Mouse (Mus musculus): Measurements from ENCODE around the gene Gm38431. TPM values are rescaled to one million over a fixed set of nuclear protein-coding genes. Genes with fewer than 3 reads are reported as not detected.

Gm38431 gene
- polyA plus RNA-seq, 1 experiment from 2014 or later, result 2.0 TPM

DNA sequence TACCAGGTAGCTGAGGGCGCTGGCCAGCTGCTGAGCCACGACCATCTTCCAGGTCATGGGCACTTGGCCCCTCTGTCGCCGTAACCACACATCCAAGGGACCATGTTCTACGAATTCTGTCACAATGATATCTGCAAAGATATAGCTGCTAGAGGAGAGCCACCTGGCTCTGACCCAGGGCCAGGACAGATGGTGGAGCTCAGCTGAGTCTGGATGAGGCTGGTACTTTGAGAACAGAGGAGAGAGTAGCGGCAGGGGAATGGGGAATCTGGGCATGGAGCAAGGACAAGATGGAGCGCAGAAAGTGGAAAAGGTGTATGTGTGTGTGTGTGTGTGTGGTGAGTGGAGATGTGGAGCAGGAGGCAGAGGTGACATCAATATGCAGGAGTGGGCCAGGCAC, 22.4 kb upstream of the Gm38431 start:
- ATAC-seq (ENCODE audit: low FRiP score, low TSS enrichment), result no peak
- DNase-seq, result no peak
- H3K4me1 ChIP-seq (ENCODE audit: control insufficient read depth, insufficient read depth, low read length), result no peaks in the 10 kb centered on the region
- no peak overlapping the region for H3K9ac ChIP-seq (replicated peaks; ENCODE audit: low read length)
- H3K27ac ChIP-seq (replicated peaks; ENCODE audit: low read depth, low read length), result no peak overlapping the region
- H3K36me3 ChIP-seq (ENCODE audit: control insufficient read depth, insufficient read depth, low read length), result peaks cover 4% of the 10 kb centered on the region; the same call in 1 of the 2 replicates
- H3K4me3 ChIP-seq (replicated peaks; ENCODE audit: low read depth, low read length), result no peak overlapping the region
- 88% methylated on average over 7 of the region's 7 CpGs for WGBS
- no peaks in the 10 kb centered on the region for H3K27me3 ChIP-seq (ENCODE audit: control insufficient read depth, insufficient read depth, low read length)
- no peak overlapping the region for H3K4me2 ChIP-seq (ENCODE audit: low read length)
- no peaks in the 10 kb centered on the region for H3K9me3 ChIP-seq (ENCODE audit: control insufficient read depth, low read length)

DNA sequence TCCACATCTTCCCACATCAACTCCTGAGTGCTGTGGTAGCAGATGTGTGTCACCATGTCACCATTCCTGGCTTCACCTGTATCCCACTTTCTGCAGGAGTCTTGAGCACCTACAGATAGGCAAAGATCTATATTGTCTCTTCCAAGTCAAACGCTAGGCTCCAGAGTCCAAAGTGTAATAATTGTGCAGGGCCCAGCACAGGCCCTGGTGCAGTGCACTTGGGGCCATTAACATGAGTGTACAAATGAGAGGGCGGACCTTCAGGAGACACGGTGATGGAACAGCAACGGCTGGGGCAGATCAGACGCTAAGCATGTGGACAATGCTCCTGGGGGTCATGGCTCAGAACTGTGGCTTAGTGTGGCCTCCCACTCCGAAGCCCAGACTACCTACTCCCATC, 22.0 kb upstream of the Gm38431 start:
- DNase-seq (no peak), ATAC-seq (ENCODE audit: low FRiP score, low TSS enrichment) (no peak)
- H3K4me3 ChIP-seq (replicated peaks; ENCODE audit: low read depth, low read length), result no peak overlapping the region
- 91% methylated on average over 6 of the region's 6 CpGs for whole genome bisulfite sequencing
- peaks cover 7% of the 10 kb centered on the region; the same call in 1 of the 2 replicates for H3K36me3 ChIP-seq (ENCODE audit: control insufficient read depth, insufficient read depth, low read length)
- H3K9me3 ChIP-seq (ENCODE audit: control insufficient read depth, low read length), result no peaks in the 10 kb centered on the region
- no peaks in the 10 kb centered on the region for H3K27me3 ChIP-seq (ENCODE audit: control insufficient read depth, insufficient read depth, low read length)
- no peaks in the 10 kb centered on the region for H3K4me1 ChIP-seq (ENCODE audit: control insufficient read depth, insufficient read depth, low read length)
- H3K9ac ChIP-seq (replicated peaks; ENCODE audit: low read length), result no peak overlapping the region
- H3K4me2 ChIP-seq (ENCODE audit: low read length), result no peak overlapping the region
- no peak overlapping the region for H3K27ac ChIP-seq (replicated peaks; ENCODE audit: low read depth, low read length)

DNA sequence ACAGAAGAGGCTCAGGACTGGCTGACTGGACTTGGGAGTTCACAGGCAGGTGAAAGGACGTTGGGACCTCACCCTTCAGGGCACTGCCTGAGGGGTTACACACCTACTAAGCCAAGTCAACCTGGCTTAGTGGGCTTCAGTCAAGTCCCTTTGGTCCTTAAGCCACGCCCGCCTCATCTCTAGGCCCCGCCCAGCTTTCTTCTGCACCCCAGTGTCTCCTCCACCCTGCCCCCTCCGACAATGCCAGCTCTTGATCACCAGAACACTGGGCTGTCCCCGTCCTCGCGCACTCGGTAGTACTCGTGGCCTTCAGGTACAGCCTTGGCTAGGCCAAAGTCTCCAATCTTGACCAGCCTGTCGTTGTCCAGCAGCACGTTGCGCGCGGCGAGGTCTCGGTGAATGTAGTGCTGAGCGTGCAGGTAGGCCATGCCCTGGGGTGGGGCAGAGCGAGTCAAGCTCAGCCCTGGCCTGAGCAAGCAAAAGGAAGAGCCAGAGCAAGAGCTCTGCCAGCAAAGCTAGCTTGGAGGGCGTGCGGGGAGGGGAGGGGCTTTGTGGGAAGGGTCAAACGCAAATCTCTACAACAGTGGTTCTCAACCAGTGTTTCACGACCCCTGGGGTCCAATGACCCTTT, 15.9 kb upstream of the Gm38431 start:
- H3K4me2 ChIP-seq (ENCODE audit: low read length), result no peak overlapping the region
- ATAC-seq (ENCODE audit: low FRiP score, low TSS enrichment) (no peak), DNase-seq (no peak)
- no peaks in the 10 kb centered on the region for H3K27me3 ChIP-seq (ENCODE audit: control insufficient read depth, insufficient read depth, low read length)
- no peaks in the 10 kb centered on the region for H3K9me3 ChIP-seq (ENCODE audit: control insufficient read depth, low read length)
- no peak overlapping the region for H3K27ac ChIP-seq (replicated peaks; ENCODE audit: low read depth, low read length)
- no peak overlapping the region for H3K9ac ChIP-seq (replicated peaks; ENCODE audit: low read length)
- H3K4me1 ChIP-seq (ENCODE audit: control insufficient read depth, insufficient read depth, low read length), result no peaks in the 10 kb centered on the region
- H3K4me3 ChIP-seq (replicated peaks; ENCODE audit: low read depth, low read length), result no peak overlapping the region
- 0 out of 2 replicates have a peak, but pooled peaks cover 10% of the 10 kb centered on the region for H3K36me3 ChIP-seq (ENCODE audit: control insufficient read depth, insufficient read depth, low read length)
- WGBS, result 40% methylated on average over 23 of the region's 23 CpGs

DNA sequence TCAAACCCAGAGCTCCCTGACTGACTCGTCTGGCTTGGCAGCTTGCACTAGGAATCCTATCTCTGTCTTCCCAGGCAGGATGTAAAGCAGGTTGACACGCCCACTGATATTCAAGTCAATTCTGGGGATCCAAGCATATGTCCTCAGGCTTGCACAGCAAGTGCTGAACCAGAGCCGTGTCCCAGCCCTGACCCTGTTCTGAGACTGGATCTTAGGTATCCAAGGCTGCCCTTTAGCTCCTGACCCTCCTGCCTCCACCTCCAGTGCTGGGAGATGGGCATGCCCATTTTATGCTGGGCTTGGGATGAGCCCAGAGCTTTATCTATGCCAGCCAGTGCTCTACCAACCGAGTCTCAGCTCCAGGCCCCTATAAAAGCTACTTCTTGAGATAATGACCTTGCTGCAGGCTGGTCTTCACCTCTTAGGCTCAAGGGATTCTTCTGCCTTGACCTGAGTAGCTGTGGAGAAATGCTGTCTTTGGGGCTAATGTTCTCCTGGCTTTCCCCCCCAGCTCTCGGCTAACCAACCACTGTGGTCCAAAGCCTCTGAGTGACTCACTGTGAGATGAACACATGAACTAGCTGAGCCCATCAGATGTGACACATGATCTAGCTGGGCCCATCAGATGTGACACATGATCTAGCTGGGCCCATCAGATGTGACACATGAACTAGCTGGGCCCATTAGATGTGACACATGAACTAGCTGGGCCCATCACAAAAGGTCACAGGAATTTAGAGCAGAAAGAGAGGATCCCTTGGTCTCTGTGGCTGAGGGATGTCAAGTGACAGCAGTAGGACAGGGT, 14.2 kb upstream of the Gm38431 start:
- Histone ChIP-seq H3K9ac (replicated peaks; ENCODE audit: low read length) (no peak overlapping the region), H3K27ac (replicated peaks; ENCODE audit: low read depth, low read length) (no peak overlapping the region), H3K9me3 (ENCODE audit: control insufficient read depth, low read length) (no peaks in the 10 kb centered on the region), H3K36me3 (ENCODE audit: control insufficient read depth, insufficient read depth, low read length) (0 out of 2 replicates have a peak, but pooled peaks cover 10% of the 10 kb centered on the region), H3K4me3 (replicated peaks; ENCODE audit: low read depth, low read length) (no peak overlapping the region), H3K4me2 (ENCODE audit: low read length) (no peak overlapping the region), H3K4me1 (ENCODE audit: control insufficient read depth, insufficient read depth, low read length) (no peaks in the 10 kb centered on the region), H3K27me3 (ENCODE audit: control insufficient read depth, insufficient read depth, low read length) (no peaks in the 10 kb centered on the region)
- ATAC-seq (ENCODE audit: low FRiP score, low TSS enrichment) (no peak), DNase-seq (no peak)
- 79% methylated on average over 5 of the region's 5 CpGs for WGBS

DNA sequence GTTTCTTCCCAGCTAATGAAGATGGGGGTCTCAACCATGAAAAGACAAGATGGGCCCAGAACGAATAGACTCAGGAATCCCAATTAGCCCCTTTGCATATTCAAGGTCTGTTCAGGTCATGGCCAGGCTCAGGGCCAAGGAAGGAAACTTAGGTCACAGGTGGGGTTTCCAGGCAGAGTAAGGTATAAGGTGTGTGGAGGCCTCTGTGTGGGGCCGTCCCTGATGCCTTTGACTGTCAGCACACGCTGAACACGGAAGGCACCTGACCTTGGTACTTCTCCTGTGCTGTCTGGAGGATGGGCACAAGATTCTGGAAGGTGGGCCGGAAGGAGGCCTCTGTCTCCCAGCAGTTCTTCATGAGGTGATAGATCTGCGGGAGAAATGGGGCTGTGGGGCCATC, 13.0 kb upstream of the Gm38431 start:
- Histone ChIP-seq H3K9ac (replicated peaks; ENCODE audit: low read length) (no peak overlapping the region), H3K27me3 (ENCODE audit: control insufficient read depth, insufficient read depth, low read length) (no peaks in the 10 kb centered on the region), H3K4me2 (ENCODE audit: low read length) (no peak overlapping the region), H3K4me3 (replicated peaks; ENCODE audit: low read depth, low read length) (no peak overlapping the region), H3K27ac (replicated peaks; ENCODE audit: low read depth, low read length) (no peak overlapping the region), H3K4me1 (ENCODE audit: control insufficient read depth, insufficient read depth, low read length) (no peaks in the 10 kb centered on the region), H3K36me3 (ENCODE audit: control insufficient read depth, insufficient read depth, low read length) (0 out of 2 replicates have a peak, but pooled peaks cover 10% of the 10 kb centered on the region), H3K9me3 (ENCODE audit: control insufficient read depth, low read length) (no peaks in the 10 kb centered on the region)
- ATAC-seq (ENCODE audit: low FRiP score, low TSS enrichment) (no peak), DNase-seq (no peak)
- 87% methylated on average over 6 of the region's 6 CpGs for WGBS

DNA sequence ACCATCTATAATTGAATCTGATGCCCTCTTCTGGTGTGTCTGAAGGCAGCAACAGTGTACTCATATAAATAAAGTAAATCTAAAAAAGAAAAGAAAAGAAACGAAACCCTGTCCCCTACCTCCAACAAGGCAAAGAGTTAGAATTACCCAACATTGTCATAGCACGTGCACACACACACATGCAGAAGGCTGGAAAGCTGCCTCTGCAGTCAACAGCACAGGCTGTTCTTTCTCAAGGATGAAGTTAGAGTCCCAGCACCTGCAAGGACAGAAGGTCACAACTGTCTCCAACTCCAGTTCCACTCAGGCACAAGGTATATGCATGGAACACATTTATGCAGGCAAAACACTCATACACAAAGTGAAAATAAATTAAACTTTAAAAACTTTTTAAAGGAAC, 10.3 kb upstream of the Gm38431 start:
- H3K4me1 ChIP-seq (ENCODE audit: control insufficient read depth, insufficient read depth, low read length), result no peaks in the 10 kb centered on the region
- 0 out of 2 replicates have a peak, but pooled peaks cover 3% of the 10 kb centered on the region for H3K36me3 ChIP-seq (ENCODE audit: control insufficient read depth, insufficient read depth, low read length)
- H3K9me3 ChIP-seq (ENCODE audit: control insufficient read depth, low read length), result no peaks in the 10 kb centered on the region
- H3K27ac ChIP-seq (replicated peaks; ENCODE audit: low read depth, low read length), result no peak overlapping the region
- no peak overlapping the region for H3K4me3 ChIP-seq (replicated peaks; ENCODE audit: low read depth, low read length)
- H3K27me3 ChIP-seq (ENCODE audit: control insufficient read depth, insufficient read depth, low read length), result no peaks in the 10 kb centered on the region
- no peak overlapping the region for H3K9ac ChIP-seq (replicated peaks; ENCODE audit: low read length)
- WGBS, result 95% methylated on average over 2 of the region's 2 CpGs
- DNase-seq, result no peak
- no peak overlapping the region for H3K4me2 ChIP-seq (ENCODE audit: low read length)
- ATAC-seq (ENCODE audit: low FRiP score, low TSS enrichment), result no peak

DNA sequence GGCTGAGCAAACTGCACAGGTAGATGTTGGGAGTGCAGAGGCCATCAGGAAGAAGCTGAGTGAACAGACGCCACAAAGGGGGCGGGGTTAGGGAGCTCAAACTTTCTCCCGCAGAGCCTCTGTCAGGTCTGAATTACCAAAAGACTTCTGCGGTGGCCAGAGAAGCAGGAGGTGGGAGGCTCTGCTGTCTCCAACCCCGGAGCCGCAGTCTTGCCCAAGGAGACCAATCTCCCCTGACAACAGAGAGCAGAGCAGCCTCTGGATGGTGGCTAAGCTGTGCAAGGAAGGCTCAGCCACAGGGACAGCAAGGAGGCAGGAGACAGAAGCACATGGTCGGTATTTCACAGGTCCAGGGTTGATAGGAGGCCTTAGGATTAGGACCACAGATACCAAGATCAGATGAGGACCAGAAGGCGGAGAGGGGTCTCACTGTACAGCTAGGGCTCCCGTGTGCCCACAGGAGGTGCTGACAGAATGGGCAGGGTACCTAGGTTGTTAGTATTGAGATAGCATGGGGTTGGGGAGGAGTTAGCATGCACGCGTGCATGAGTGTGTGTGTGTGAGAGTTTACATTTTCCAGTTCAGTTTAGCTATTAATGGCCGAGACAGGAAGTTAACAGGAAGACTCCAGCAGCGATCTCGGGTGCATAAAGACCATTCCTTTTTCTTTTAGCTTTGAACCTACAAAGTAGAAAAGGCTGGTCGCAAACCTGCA, 8.8 kb upstream of the Gm38431 start:
- no peaks in the 10 kb centered on the region for H3K27me3 ChIP-seq (ENCODE audit: control insufficient read depth, insufficient read depth, low read length)
- ATAC-seq (ENCODE audit: low FRiP score, low TSS enrichment) (no peak), DNase-seq (peak; percentile 6)
- H3K27ac ChIP-seq (replicated peaks; ENCODE audit: low read depth, low read length), result 0 out of 2 replicates have a peak overlapping the region, but pooled peaks have one; percentile 32
- no peak overlapping the region for H3K4me3 ChIP-seq (replicated peaks; ENCODE audit: low read depth, low read length)
- 33% methylated on average over 15 of the region's 15 CpGs for WGBS
- H3K36me3 ChIP-seq (ENCODE audit: control insufficient read depth, insufficient read depth, low read length), result no peaks in the 10 kb centered on the region
- no peaks in the 10 kb centered on the region for H3K9me3 ChIP-seq (ENCODE audit: control insufficient read depth, low read length)
- H3K4me1 ChIP-seq (ENCODE audit: control insufficient read depth, insufficient read depth, low read length), result no peaks in the 10 kb centered on the region
- H3K4me2 ChIP-seq (ENCODE audit: low read length), result no peak overlapping the region
- H3K9ac ChIP-seq (replicated peaks; ENCODE audit: low read length), result 0 out of 2 replicates have a peak overlapping the region, but pooled peaks have one; percentile 14

DNA sequence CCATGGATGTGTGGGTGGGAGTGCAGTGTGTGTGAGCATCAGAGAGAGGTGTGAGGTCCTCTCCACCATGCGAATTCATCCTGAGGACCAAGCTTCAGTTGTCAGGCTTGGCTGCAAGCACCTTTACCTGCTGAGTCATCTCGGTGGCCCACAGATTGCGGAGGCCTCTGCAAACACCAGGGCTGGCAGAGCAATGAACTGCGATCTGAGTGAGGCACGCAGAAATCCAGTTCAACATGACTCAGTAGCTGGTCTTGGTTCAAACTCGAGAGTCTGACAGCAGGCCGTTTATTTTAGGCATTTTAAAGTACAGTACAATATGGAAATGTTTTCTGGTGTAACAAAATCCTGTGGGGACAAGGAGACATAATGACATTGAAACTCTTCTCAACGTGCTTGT, 6.0 kb upstream of the Gm38431 start:
- no peak overlapping the region for H3K4me3 ChIP-seq (replicated peaks; ENCODE audit: low read depth, low read length)
- no peaks in the 10 kb centered on the region for H3K9me3 ChIP-seq (ENCODE audit: control insufficient read depth, low read length)
- 90% methylated on average over 8 of the region's 8 CpGs for WGBS
- H3K36me3 ChIP-seq (ENCODE audit: control insufficient read depth, insufficient read depth, low read length), result no peaks in the 10 kb centered on the region
- ATAC-seq (ENCODE audit: low FRiP score, low TSS enrichment), result no peak
- H3K27ac ChIP-seq (replicated peaks; ENCODE audit: low read depth, low read length), result no peak overlapping the region
- no peaks in the 10 kb centered on the region for H3K4me1 ChIP-seq (ENCODE audit: control insufficient read depth, insufficient read depth, low read length)
- no peaks in the 10 kb centered on the region for H3K27me3 ChIP-seq (ENCODE audit: control insufficient read depth, insufficient read depth, low read length)
- H3K4me2 ChIP-seq (ENCODE audit: low read length), result no peak overlapping the region
- H3K9ac ChIP-seq (replicated peaks; ENCODE audit: low read length), result no peak overlapping the region
- DNase-seq, result no peak
